Mouse (Mus musculus) hindbrain, embryonic 11.5 days (tissue): ENCODE measurements at regions not wholly inside any gene's neighbourhood (a gene's known extent, or its start where the extent isn't known, plus 50 kb on each side); places are given as distances from the start of the nearest gene placed in this dataset.

Experiments used
- ATAC-seq: fragments of 200-750 bp; cut with Nextera tagmentation; 2 replicates; pipeline ENCODE4 v1.8.0; 2017; ENCODE audit warnings: mild to moderate bottlenecking, moderate TSS enrichment, moderate library complexity; ENCODE audit not compliant: low FRiP score
- DNase-seq: peaks from one replicate; pipeline ENCODE4 v3.0.0-alpha.2; 2015; ENCODE audit warnings: low spot score
- H3K27ac ChIP-seq: fragments of 300-500 bp; sonication (generic); 2 replicates; pipeline ENCODE4 v1.5.1; 2014; ENCODE audit warnings: mild to moderate bottlenecking, low read depth, low read length
- H3K27me3 ChIP-seq: fragments of 300-500 bp; sonication (generic); 2 replicates; pipeline ENCODE4 v1.6.1; 2014; ENCODE audit warnings: mild to moderate bottlenecking, low read length, moderate library complexity, mixed read lengths; ENCODE audit not compliant: control insufficient read depth, insufficient read depth
- H3K36me3 ChIP-seq: fragments of 300-500 bp; sonication (generic); 2 replicates; pipeline ENCODE4 v1.6.1; 2014; ENCODE audit warnings: mild to moderate bottlenecking, low read length, moderate library complexity, mixed read lengths; ENCODE audit not compliant: control insufficient read depth, insufficient read depth
- H3K4me1 ChIP-seq: fragments of 300-500 bp; sonication (generic); replicated peaks from 2 replicates; pipeline ENCODE4 v1.6.1; 2014; ENCODE audit warnings: low read length, mixed read lengths; ENCODE audit not compliant: control insufficient read depth, insufficient read depth
- H3K4me2 ChIP-seq: fragments of 300-500 bp; sonication (generic); replicated peaks from 2 replicates; pipeline ENCODE4 v1.6.1; 2014; ENCODE audit warnings: mild to moderate bottlenecking, low read depth, low read length
- H3K4me3 ChIP-seq: fragments of 300-500 bp; sonication (generic); 2 replicates; pipeline ENCODE4 v1.5.1; 2014; ENCODE audit warnings: low read depth, low read length
- H3K9ac ChIP-seq: fragments of 300-500 bp; sonication (generic); 2 replicates; pipeline ENCODE4 v1.6.1; 2014; ENCODE audit warnings: low read depth, low read length
- H3K9me3 ChIP-seq: fragments of 300-500 bp; sonication (generic); 2 replicates; pipeline ENCODE4 v1.6.1; 2016; ENCODE audit warnings: low read length; ENCODE audit not compliant: control insufficient read depth
- WGBS: fragments of 180-500 bp; shearing (Covaris S2); extraction: QIAGEN DNeasy Blood & Tissue Kit; methylation state at CpG from one replicate; pipeline ENCODE4 v1.1.7; 2014; 5-methylcytosine and 5-hydroxymethylcytosine counted together

DNA sequence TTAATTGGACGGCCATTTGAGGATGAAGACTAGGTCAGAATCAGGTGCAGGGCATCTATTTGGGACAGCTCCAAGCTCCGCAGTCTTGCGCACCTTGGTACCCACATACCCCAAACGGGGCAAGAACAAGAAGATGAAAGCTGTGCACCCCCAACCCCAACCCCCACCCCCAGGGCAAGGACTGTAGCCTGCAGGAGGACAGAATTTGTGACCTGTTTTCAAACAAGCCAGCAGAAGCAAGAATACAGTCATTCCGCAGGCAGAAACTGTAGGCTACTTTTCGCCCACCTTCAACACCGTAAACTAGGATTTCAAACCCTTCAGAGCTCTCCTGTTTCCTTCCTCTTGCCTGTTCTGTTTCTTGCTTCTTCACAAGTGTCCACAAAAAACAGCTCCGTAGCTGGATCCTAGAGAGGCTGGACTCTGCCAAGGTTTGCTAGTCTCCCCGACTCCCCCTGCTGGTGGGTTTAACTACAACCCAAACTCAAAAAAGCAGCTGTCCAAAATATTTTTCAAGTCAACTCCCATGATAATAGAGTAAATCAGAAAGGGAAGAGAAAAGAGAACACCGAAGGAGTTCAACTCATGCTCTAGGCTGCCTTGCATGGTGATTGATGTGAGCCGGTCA, 430.3 kb upstream of the Atp11b start:
- no peak overlapping the region for H3K4me3 ChIP-seq
- H3K4me1 ChIP-seq: peaks cover 2% of the 10 kb centered on the region; the same call in 1 of the 2 replicates
- H3K27me3 ChIP-seq: no peaks in the 10 kb centered on the region
- H3K36me3 ChIP-seq: no peaks in the 10 kb centered on the region
- no peak overlapping the region for H3K4me2 ChIP-seq
- H3K27ac ChIP-seq: no peak overlapping the region
- H3K9me3 ChIP-seq: no peaks in the 10 kb centered on the region
- ATAC-seq: 0 out of 2 replicates have a peak, but pooled peaks have one; percentile 51
- 71% methylated on average over 11 of the region's 11 CpGs for WGBS
- no peak overlapping the region for H3K9ac ChIP-seq
- DNase-seq: peak; percentile 82

DNA sequence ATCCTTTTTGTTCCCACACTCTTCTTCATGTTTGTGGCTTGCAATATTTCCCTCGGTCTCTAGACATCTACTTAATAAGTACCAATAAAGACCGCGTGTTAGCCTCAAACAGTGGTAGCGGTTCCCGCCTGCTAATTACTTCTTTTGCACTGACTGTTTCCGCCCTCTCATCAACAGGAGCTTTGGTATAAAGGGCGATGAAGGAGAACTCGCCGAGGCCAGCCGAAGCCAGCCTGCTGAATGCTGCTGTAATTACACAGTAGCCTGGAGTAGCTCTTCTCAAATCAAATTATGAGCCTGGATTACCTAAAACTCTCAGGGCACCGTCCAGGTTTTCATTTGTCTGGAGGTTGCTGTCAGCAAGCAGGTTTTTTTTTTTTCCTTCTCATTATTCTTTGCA, 429.7 kb upstream of the Atp11b start:
- Histone ChIP-seq H3K9me3 (no peaks in the 10 kb centered on the region), H3K27me3 (no peaks in the 10 kb centered on the region), H3K27ac (no peak overlapping the region), H3K4me1 (peaks cover 2% of the 10 kb centered on the region; the same call in 1 of the 2 replicates), H3K9ac (no peak overlapping the region), H3K4me2 (no peak overlapping the region), H3K4me3 (no peak overlapping the region), H3K36me3 (no peaks in the 10 kb centered on the region)
- ATAC-seq (no peak), DNase-seq (no peak)
- WGBS: 52% methylated on average over 11 of the region's 11 CpGs

DNA sequence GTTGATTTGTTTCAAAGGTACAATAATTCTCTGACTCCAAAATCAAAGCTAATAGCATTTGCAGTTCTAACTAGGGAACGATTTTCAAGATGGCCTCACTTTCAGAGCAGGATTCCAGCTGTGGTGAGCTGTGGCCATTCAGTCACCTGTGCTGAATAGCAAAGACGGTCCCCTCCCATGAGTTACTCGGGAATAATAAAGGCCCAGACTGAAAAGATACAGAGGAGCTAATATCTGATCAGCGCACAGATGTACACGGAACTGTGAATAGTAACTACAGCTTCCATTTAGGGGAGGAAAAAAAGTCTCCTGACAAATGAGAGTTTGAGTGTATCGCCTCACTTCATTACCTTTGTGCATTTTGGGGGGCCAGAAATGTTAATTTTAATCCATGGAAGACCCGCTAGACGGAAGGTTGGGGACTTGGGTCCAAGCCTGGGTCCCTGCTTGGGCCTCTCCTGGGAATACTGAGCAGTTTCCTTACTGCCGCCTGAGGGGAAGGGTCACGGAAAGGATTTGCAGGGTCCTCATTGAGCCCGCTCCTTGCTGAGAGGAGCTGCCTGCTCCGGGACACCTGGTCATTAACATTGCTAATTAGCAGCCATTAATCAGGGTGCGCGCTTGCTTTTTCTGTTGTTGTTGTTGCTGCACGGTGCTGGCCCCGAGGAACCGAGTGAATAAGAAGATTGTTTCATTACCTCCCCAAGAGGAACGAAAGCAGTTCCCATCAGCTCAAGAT, 421.2 kb upstream of the Atp11b start:
- ATAC-seq (peak; percentile 85), DNase-seq (peak; percentile 42)
- H3K4me3 ChIP-seq: no peak overlapping the region
- H3K27me3 ChIP-seq: no peaks in the 10 kb centered on the region
- no peak overlapping the region for H3K9ac ChIP-seq
- H3K36me3 ChIP-seq: no peaks in the 10 kb centered on the region
- WGBS: 10% methylated on average over 18 of the region's 18 CpGs
- peak overlapping the region; percentile 77 for H3K27ac ChIP-seq
- no peaks in the 10 kb centered on the region for H3K9me3 ChIP-seq
- peak overlapping the region; percentile 4; the same call in 1 of the 2 replicates for H3K4me2 ChIP-seq
- no peaks in the 10 kb centered on the region; the same call in 1 of the 2 replicates for H3K4me1 ChIP-seq

DNA sequence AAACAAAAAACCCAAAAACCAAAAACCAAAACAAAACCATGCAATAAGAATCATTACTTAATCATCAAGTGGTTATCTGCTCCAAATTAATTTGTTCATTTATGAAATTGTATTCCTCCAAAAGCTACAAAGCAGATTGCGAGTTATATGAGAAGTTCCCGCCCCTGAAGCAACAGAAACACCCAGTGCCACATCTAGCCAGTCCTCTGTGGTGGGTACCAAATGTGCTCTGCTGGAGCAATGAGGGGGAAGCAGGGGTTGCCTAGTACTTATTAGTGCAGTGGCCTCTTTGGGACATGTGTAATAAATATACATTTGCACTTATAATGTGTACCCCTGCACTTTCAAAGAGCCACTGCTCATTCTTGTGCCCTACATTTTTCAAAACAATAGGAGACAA, 419.9 kb upstream of the Atp11b start:
- no peaks in the 10 kb centered on the region for H3K27me3 ChIP-seq
- no peak overlapping the region for H3K9ac ChIP-seq
- no peaks in the 10 kb centered on the region; the same call in 1 of the 2 replicates for H3K4me1 ChIP-seq
- no peak overlapping the region for H3K4me3 ChIP-seq
- H3K9me3 ChIP-seq: no peaks in the 10 kb centered on the region
- 42% methylated on average over 2 of the region's 2 CpGs for WGBS
- no peak for DNase-seq
- ATAC-seq: peak; percentile 50; the same call in 1 of the 2 replicates
- H3K36me3 ChIP-seq: no peaks in the 10 kb centered on the region
- no peak overlapping the region for H3K4me2 ChIP-seq
- peak overlapping the region; percentile 47; the same call in 1 of the 2 replicates for H3K27ac ChIP-seq

DNA sequence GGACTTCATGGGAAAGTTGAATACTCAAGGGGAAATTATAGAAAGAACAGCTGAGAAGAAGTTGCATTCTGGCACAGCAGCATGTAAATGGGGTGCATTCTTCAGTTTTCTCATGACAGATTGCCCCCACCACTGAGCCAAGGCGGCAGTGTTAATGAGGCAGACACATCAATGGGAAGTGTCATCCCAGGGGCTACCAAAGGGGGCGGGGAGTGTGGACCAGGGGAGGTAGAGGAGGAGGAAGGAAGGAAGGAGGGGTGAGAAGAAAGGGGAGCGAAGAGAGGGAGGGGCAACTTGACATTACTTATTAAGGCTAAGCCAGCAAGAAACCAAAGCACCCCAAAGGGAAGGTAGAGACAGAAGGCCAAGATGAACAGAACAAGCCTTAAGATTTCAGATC, 419.4 kb upstream of the Atp11b start:
- Histone ChIP-seq H3K4me2 (no peak overlapping the region), H3K9ac (no peak overlapping the region), H3K36me3 (no peaks in the 10 kb centered on the region), H3K9me3 (no peaks in the 10 kb centered on the region), H3K4me1 (no peaks in the 10 kb centered on the region; the same call in 1 of the 2 replicates), H3K27ac (peak overlapping the region; percentile 47; the same call in 1 of the 2 replicates), H3K4me3 (no peak overlapping the region), H3K27me3 (no peaks in the 10 kb centered on the region)
- ATAC-seq (peak; percentile 69), DNase-seq (peak; percentile 66)
- WGBS: 16% methylated on average over 3 of the region's 3 CpGs

DNA sequence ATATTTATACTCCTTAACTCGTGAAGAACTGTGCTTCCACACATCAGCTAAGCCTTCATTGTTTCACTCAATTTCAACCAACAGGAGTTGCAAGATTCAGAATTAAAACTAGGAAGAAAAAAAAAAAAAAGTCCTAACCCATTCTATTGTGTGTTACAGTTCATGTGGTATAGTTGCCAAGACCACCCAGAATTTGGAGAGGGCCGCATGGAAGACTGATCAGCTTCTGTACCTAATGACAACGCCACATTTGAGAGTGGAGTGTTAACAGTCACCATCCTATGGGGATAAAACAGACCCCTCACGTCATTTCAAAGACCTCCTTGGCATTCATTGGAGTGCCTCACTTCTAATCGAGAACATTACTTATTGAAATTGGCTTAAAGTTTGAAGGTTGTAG, 418.1 kb upstream of the Atp11b start:
- ATAC-seq: no peak
- no peaks in the 10 kb centered on the region; the same call in 1 of the 2 replicates for H3K4me1 ChIP-seq

DNA sequence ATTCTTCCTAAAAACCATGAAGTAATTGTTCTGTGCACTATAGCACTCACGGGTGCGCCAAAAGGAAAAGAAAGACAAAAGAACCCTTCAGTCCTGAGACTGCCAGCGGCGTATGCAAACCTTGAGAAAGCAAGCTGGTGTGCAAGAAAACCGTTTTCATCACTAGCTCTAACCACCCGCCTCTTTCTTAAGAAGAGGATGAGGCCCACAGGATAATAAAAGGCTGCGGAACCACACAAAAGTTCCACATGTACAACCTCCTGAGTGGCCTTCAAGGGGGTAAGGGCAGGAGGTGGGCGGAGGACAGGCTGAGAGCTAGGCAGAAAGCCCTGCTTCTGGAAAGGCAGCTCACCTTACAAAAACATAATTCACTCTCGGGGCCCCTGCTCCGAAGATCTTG, 413.4 kb upstream of the Atp11b start:
- H3K27me3 ChIP-seq: no peaks in the 10 kb centered on the region
- peak overlapping the region; percentile 53 for H3K4me2 ChIP-seq
- DNase-seq (no peak), ATAC-seq (peak; percentile 73)
- 0 out of 2 replicates have a peak, but pooled peaks cover 4% of the 10 kb centered on the region for H3K4me1 ChIP-seq
- peak overlapping the region; percentile 52 for H3K9ac ChIP-seq
- H3K36me3 ChIP-seq: no peaks in the 10 kb centered on the region
- peak overlapping the region; percentile 32 for H3K4me3 ChIP-seq
- peak overlapping the region; percentile 97 for H3K27ac ChIP-seq
- no peaks in the 10 kb centered on the region for H3K9me3 ChIP-seq
- under 1% methylated on average over 10 of the region's 10 CpGs for WGBS

More for the DNA sequence above, 418.1 kb upstream of the Atp11b start:
- Histone ChIP-seq H3K9me3 (no peaks in the 10 kb centered on the region), H3K4me3 (no peak overlapping the region), H3K27me3 (no peaks in the 10 kb centered on the region), H3K36me3 (no peaks in the 10 kb centered on the region), H3K9ac (no peak overlapping the region), H3K4me2 (no peak overlapping the region), H3K27ac (no peak overlapping the region)
- 49% methylated on average over 5 of the region's 5 CpGs for WGBS
- no peak for DNase-seq

DNA sequence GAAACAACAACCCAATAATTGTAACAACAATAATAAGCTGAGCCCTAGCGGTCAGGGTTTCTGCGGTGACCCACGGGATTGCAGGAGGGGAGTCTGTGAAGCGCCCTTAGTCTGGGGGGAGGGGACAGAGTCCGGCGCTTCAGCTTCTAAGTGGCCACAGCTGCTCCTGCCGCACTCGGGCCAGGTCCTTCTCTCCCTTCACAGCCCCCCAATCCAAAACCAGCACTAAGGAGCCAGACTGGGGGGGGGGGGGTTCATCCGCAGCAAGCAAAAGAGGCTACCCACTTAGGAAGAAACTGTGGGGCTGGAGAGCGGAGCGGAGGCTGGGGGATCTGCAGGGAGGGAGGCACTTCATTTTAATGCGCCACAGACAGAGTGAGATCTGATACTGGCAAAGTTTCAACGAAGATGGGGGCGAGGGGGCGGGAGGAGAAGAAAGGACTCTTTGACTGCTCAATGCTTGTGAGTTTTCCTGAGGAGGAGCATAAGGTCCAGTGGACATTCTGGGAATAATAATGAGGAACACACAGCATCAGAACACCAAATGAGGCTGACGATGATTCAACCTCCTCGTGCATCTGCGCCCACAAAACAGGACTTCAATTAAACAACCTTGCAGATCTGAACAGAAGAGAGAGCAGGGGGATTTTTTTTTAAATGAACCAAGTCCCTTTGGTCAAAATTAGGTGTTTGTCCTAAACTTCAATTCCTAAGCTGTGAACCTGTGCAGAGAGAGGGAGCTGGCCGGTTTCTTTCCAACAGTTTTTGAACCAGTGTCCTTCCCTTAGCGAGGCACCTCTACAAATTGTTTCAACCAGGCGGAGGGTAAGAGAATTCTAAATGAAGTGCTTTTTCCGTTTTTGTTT, 412.7 kb upstream of the Atp11b start:
- 1% methylated on average over 22 of the region's 22 CpGs for WGBS

More for the DNA sequence above, 412.7 kb upstream of the Atp11b start:
- peak overlapping the region; percentile 32 for H3K4me3 ChIP-seq
- peak overlapping the region; percentile 52 for H3K9ac ChIP-seq
- peak overlapping the region; percentile 97 for H3K27ac ChIP-seq
- H3K4me1 ChIP-seq: 0 out of 2 replicates have a peak, but pooled peaks cover 4% of the 10 kb centered on the region
- H3K36me3 ChIP-seq: no peaks in the 10 kb centered on the region
- no peaks in the 10 kb centered on the region for H3K27me3 ChIP-seq
- ATAC-seq: peak; percentile 93
- peak overlapping the region; percentile 53 for H3K4me2 ChIP-seq
- no peaks in the 10 kb centered on the region for H3K9me3 ChIP-seq
- DNase-seq: peak; percentile 88
